Mouse (Mus musculus): ENCODE measurements around the gene Cyp1a2.
A peak's percentile ranks its signal among the peaks of the same experiment; 100 is the strongest.

GRCm38 (mm10) chr9:57658970-57659369, 24.5 kb downstream of the Cyp1a2 start:
- no peak for TF ChIP-seq POLR2A (IDR thresholded peaks at IDR 0.05; ENCODE audit: borderline replicate concordance, control insufficient read depth, low read depth, low read length)
- peak; percentile 11; the same call in 1 of the 2 replicates for TF ChIP-seq CTCF (IDR thresholded peaks at IDR 0.05; ENCODE audit: control insufficient read depth, insufficient read depth, low read length)

Measured in bone marrow, adult 2 months (tissue).